Mouse (Mus musculus) embryonic fibroblast, embryonic 13.5 days (primary cell): ENCODE results near the gene Supt20.

ENCODE experiments used
- CTCF ChIP-seq: IDR thresholded peaks from 2 replicates; pipeline ENCODE4 v1.5.1; 2011; ENCODE audit warnings: mild to moderate bottlenecking, control low read depth, low read length, moderate library complexity, borderline replicate concordance; ENCODE audit not compliant: insufficient read depth
- POLR2A ChIP-seq: IDR thresholded peaks from 2 replicates; pipeline ENCODE4 v1.6.1; 2011; ENCODE audit warnings: low read depth, mild to moderate bottlenecking, control low read depth, low read length, moderate library complexity

DNA sequence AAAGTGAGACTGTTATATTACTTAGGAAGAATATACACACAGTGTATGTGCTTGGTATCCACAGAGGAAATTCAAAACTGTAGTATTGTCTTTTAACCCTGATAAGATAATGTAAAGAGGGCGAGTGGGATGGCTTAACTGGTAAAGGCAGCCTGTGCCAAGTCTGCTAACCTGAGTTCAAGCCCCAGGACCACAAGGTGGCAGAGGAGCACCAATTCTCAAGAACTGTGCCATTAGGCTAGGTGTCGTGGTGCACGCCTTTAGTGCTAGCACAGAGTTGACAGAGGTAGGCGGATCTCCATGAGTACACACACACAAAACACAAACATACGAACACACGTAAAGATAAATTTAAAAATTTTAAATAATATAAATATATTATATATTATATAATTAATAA, 23.0 kb upstream of the Supt20 start:
- no peak for TF ChIP-seq CTCF
- no peak for TF ChIP-seq POLR2A
